Mouse (Mus musculus): ENCODE results near the gene Coa4. TPM values are rescaled to one million over a fixed set of nuclear protein-coding genes. Genes with fewer than 3 reads are reported as not detected.

Coa4 gene
- 11.0 and 22.6 TPM in 2 replicates for total RNA-seq (2017)

GRCm38 (mm10) chr7:100536804-100537518 is at the start of gene Coa4:
TSS of gene Coa4 (plus strand) at chr7:100537071.
- peak; percentile 99 for ATAC-seq (replicated peaks; ENCODE audit: low read depth, poor library complexity, severe bottlenecking)

GRCm38 (mm10) chr7:100487301-100487700 is 49.6 kb upstream of the Coa4 start:
- ATAC-seq (replicated peaks; ENCODE audit: low read depth, poor library complexity, severe bottlenecking), result no peak

- ATAC-seq (replicated peaks; ENCODE audit: low read depth, poor library complexity, severe bottlenecking), result no peak
Observed at GRCm38 (mm10) chr7:100488474-100489048, 48.3 kb upstream of the Coa4 start.

- ATAC-seq (replicated peaks; ENCODE audit: low read depth, poor library complexity, severe bottlenecking), result peak; percentile 31
Observed at GRCm38 (mm10) chr7:100492391-100493116, 44.3 kb upstream of the Coa4 start.

GRCm38 (mm10) chr7:100493117-100493483 is 43.8 kb upstream of the Coa4 start, which contains the start of gene Ucp2:
TSS of gene Ucp2 (plus strand) at chr7:100493337.
- peak; percentile 73 for ATAC-seq (replicated peaks; ENCODE audit: low read depth, poor library complexity, severe bottlenecking)

- peak; percentile 5 for ATAC-seq (replicated peaks; ENCODE audit: low read depth, poor library complexity, severe bottlenecking)
Observed at GRCm38 (mm10) chr7:100493484-100494414, 43.1 kb upstream of the Coa4 start.

GRCm38 (mm10) chr7:100494415-100494831 is 42.4 kb upstream of the Coa4 start:
- ATAC-seq (replicated peaks; ENCODE audit: low read depth, poor library complexity, severe bottlenecking), result no peak

GRCm38 (mm10) chr7:100495042-100495441 is 41.8 kb upstream of the Coa4 start:
- no peak for ATAC-seq (replicated peaks; ENCODE audit: low read depth, poor library complexity, severe bottlenecking)

GRCm38 (mm10) chr7:100495581-100496251 is 41.2 kb upstream of the Coa4 start:
- peak; percentile 64 for ATAC-seq (replicated peaks; ENCODE audit: low read depth, poor library complexity, severe bottlenecking)

GRCm38 (mm10) chr7:100496371-100496770 is 40.5 kb upstream of the Coa4 start:
- ATAC-seq (replicated peaks; ENCODE audit: low read depth, poor library complexity, severe bottlenecking), result no peak

GRCm38 (mm10) chr7:100496791-100497190 is 40.1 kb upstream of the Coa4 start:
- no peak for ATAC-seq (replicated peaks; ENCODE audit: low read depth, poor library complexity, severe bottlenecking)

- ATAC-seq (replicated peaks; ENCODE audit: low read depth, poor library complexity, severe bottlenecking), result no peak
Observed at GRCm38 (mm10) chr7:100497402-100497801, 39.5 kb upstream of the Coa4 start.

- ATAC-seq (replicated peaks; ENCODE audit: low read depth, poor library complexity, severe bottlenecking), result no peak
Observed at GRCm38 (mm10) chr7:100497982-100498381, 38.9 kb upstream of the Coa4 start.

- no peak for ATAC-seq (replicated peaks; ENCODE audit: low read depth, poor library complexity, severe bottlenecking)
Observed at GRCm38 (mm10) chr7:100499465-100499864, 37.4 kb upstream of the Coa4 start.

- no peak for ATAC-seq (replicated peaks; ENCODE audit: low read depth, poor library complexity, severe bottlenecking)
Observed at GRCm38 (mm10) chr7:100500276-100500977, 36.4 kb upstream of the Coa4 start.

- ATAC-seq (replicated peaks; ENCODE audit: low read depth, poor library complexity, severe bottlenecking), result no peak
Observed at GRCm38 (mm10) chr7:100501027-100501843, 35.6 kb upstream of the Coa4 start.

- no peak for ATAC-seq (replicated peaks; ENCODE audit: low read depth, poor library complexity, severe bottlenecking)
Observed at GRCm38 (mm10) chr7:100501844-100502373, 35.0 kb upstream of the Coa4 start.
